Mouse (Mus musculus) kidney, adult 9 months (tissue): ENCODE results near the gene Zfp784.
A peak's percentile ranks its signal among the peaks of the same experiment; 100 is the strongest.
"Not testable (repeated sequence)": the region's sequence is repeated elsewhere in the genome, so short reads cannot be mapped to it uniquely, and the experiment has no call there.

Source experiments
- DNase-seq: peaks from one replicate; pipeline ENCODE4 v3.0.0; 2022

Zfp784 gene

GRCm38 (mm10) chr7:5038109-5038732 is at the start of gene Zfp784:
Zfp784 (minus strand) TSS chr7:5038446.
- peak; percentile 96 for DNase-seq

- peak; percentile 80 for DNase-seq
Measured at GRCm38 (mm10) chr7:5087886-5088285, 49.6 kb upstream of the Zfp784 start.

- no peak for DNase-seq
Measured at GRCm38 (mm10) chr7:5086921-5087440, 48.7 kb upstream of the Zfp784 start.

- DNase-seq: no peak
Measured at GRCm38 (mm10) chr7:5085512-5085911, 47.3 kb upstream of the Zfp784 start.

- peak; percentile 84 for DNase-seq
Measured at GRCm38 (mm10) chr7:5083325-5084105, 45.3 kb upstream of the Zfp784 start.

- DNase-seq: no peak
Measured at GRCm38 (mm10) chr7:5081939-5082338, 43.7 kb upstream of the Zfp784 start.

GRCm38 (mm10) chr7:5081241-5081640 is 43.0 kb upstream of the Zfp784 start:
- no peak for DNase-seq

GRCm38 (mm10) chr7:5080815-5081214 is 42.6 kb upstream of the Zfp784 start:
- peak; percentile 28 for DNase-seq

- peak; percentile 97 for DNase-seq
Measured at GRCm38 (mm10) chr7:5080010-5080751, 41.9 kb upstream of the Zfp784 start, which contains the start of gene Epn1. Epn1 (plus strand) TSS chr7:5080235.

GRCm38 (mm10) chr7:5079365-5080009 is 41.2 kb upstream of the Zfp784 start:
- not testable (repeated sequence) for DNase-seq

- DNase-seq: no peak
Measured at GRCm38 (mm10) chr7:5076931-5077330, 38.7 kb upstream of the Zfp784 start.

- peak; percentile 46 for DNase-seq
Measured at GRCm38 (mm10) chr7:5074984-5075383, 36.7 kb upstream of the Zfp784 start.

- DNase-seq: no peak
Measured at GRCm38 (mm10) chr7:5073586-5073985, 35.3 kb upstream of the Zfp784 start.

- DNase-seq: no peak
Measured at GRCm38 (mm10) chr7:5064886-5065285, 26.6 kb upstream of the Zfp784 start.

GRCm38 (mm10) chr7:5062360-5063001 is 24.2 kb upstream of the Zfp784 start:
- DNase-seq: peak; percentile 79

- DNase-seq: peak; percentile 91
Measured at GRCm38 (mm10) chr7:5061774-5062359, 23.6 kb upstream of the Zfp784 start, which contains the start of gene U2af2. U2af2 (plus strand) TSS chr7:5062143.

- peak; percentile 99 for DNase-seq
Measured at GRCm38 (mm10) chr7:5060944-5061773, 22.9 kb upstream of the Zfp784 start.

- DNase-seq: peak; percentile 89
Measured at GRCm38 (mm10) chr7:5060239-5060731, 22.0 kb upstream of the Zfp784 start.

GRCm38 (mm10) chr7:5059421-5059820 is 21.2 kb upstream of the Zfp784 start:
- DNase-seq: no peak

- no peak for DNase-seq
Measured at GRCm38 (mm10) chr7:5058631-5059030, 20.4 kb upstream of the Zfp784 start.

- DNase-seq: no peak
Measured at GRCm38 (mm10) chr7:5057804-5058203, 19.6 kb upstream of the Zfp784 start.
